Mouse (Mus musculus): Measurements from ENCODE around the gene Pdzd2.

GRCm38 (mm10) chr15:12420376-12420775 is 319.3 kb downstream of the Pdzd2 start:
- TF ChIP-seq CTCF (IDR thresholded peaks at IDR 0.05; ENCODE audit: extremely low read depth, insufficient read depth, insufficient read length, insufficient replicate concordance) (no peak), POLR2A (IDR thresholded peaks at IDR 0.05; ENCODE audit: low read depth, low read length) (no peak)

All from spleen, adult 2 months (tissue).